Mouse (Mus musculus) urinary bladder, postnatal 36 days (tissue): ENCODE results near the gene Lpcat2b.

Experiments
- DNase-seq, 2 experiments: peaks; one replicate each; pipeline ENCODE4 v3.0.0; 2022; ENCODE audit warnings: low spot score in 2 of 2, mixed read lengths in 1 of 2

The Lpcat2b gene

GRCm38 (mm10) chr5:107448784-107449183 is 17.4 kb downstream of the Lpcat2b start:
- no peak for DNase-seq

GRCm38 (mm10) chr5:107449620-107450019 is 18.3 kb downstream of the Lpcat2b start:
- DNase-seq: no peak

- DNase-seq: no peak
These were observed 18.9 kb downstream of the Lpcat2b start for GRCm38 (mm10) chr5:107450299-107450698.

GRCm38 (mm10) chr5:107462147-107463076 is 31.1 kb downstream of the Lpcat2b start:
- no peak for DNase-seq

- no peak for DNase-seq
These were observed 35.2 kb downstream of the Lpcat2b start for GRCm38 (mm10) chr5:107466501-107466900.

- no peak for DNase-seq
These were observed 35.7 kb downstream of the Lpcat2b start for GRCm38 (mm10) chr5:107467098-107467497.

- DNase-seq: no peak
These were observed 39.4 kb downstream of the Lpcat2b start for GRCm38 (mm10) chr5:107470600-107471329.

GRCm38 (mm10) chr5:107480194-107480593 is 48.8 kb downstream of the Lpcat2b start:
- DNase-seq: no peak
